Mouse (Mus musculus) liver, embryonic 13.5 days (tissue): ENCODE data around the gene Nrxn1. TPM values are rescaled to one million over a fixed set of nuclear protein-coding genes. Genes with fewer than 3 reads are reported as not detected.

ENCODE experiments used
- ATAC-seq: fragments of 200-750 bp; cut with Nextera tagmentation; 2 replicates; pipeline ENCODE4 v1.8.0; 2017; ENCODE audit warnings: low read depth, mild to moderate bottlenecking, moderate number of reproducible peaks, moderate library complexity
- DNase-seq: peaks from one replicate; pipeline ENCODE4 v3.0.0; 2022
- H3K27ac ChIP-seq: fragments of 300-500 bp; sonication (generic); 2 replicates; pipeline ENCODE4 v1.5.1; 2015; ENCODE audit warnings: moderate library complexity, mild to moderate bottlenecking, inconsistent platforms
- H3K27me3 ChIP-seq: fragments of 300-500 bp; sonication (generic); 2 replicates; pipeline ENCODE4 v1.6.1; 2015; ENCODE audit warnings: mild to moderate bottlenecking, inconsistent platforms
- H3K36me3 ChIP-seq: fragments of 300-500 bp; sonication (generic); 2 replicates; pipeline ENCODE4 v1.6.1; 2015; ENCODE audit warnings: mild to moderate bottlenecking, inconsistent platforms
- H3K4me1 ChIP-seq: fragments of 300-500 bp; sonication (generic); replicated peaks from 2 replicates; pipeline ENCODE4 v1.6.1; 2015; ENCODE audit warnings: inconsistent platforms
- H3K4me2 ChIP-seq: fragments of 300-500 bp; sonication (generic); 2 replicates; pipeline ENCODE4 v1.6.1; 2015; ENCODE audit warnings: inconsistent platforms, mild to moderate bottlenecking, moderate library complexity
- H3K4me3 ChIP-seq: fragments of 300-500 bp; sonication (generic); replicated peaks from 2 replicates; pipeline ENCODE4 v1.5.1; 2015; ENCODE audit warnings: mild to moderate bottlenecking, inconsistent platforms
- H3K9ac ChIP-seq: fragments of 300-500 bp; sonication (generic); 2 replicates; pipeline ENCODE4 v1.6.1; 2015; ENCODE audit warnings: mild to moderate bottlenecking, inconsistent platforms
- H3K9me3 ChIP-seq: fragments of 300-500 bp; sonication (generic); replicated peaks from 2 replicates; pipeline ENCODE4 v1.6.1; 2016; ENCODE audit warnings: inconsistent platforms
- WGBS: fragments of 180-500 bp; shearing (Covaris S2); methylation state at CpG from one replicate; pipeline ENCODE4 v1.1.7; 2015; ENCODE audit not compliant: insufficient replicate concordance; 5-methylcytosine and 5-hydroxymethylcytosine counted together
- polyA plus RNA-seq: library from polyadenylated mRNA; unstranded; fragments of >200 nt; fragmentation: Nextera tagmentation; extraction: Ambion mirVana; gene quantifications from 2 replicates; pipeline ENCODE4 v1.2.1, GENCODE M21; 2015

Nrxn1 gene
- polyA plus RNA-seq, 1 experiment from 2014 or later: 0.51 TPM

GRCm38 (mm10) chr17:90704773-90705172 is 388.1 kb downstream of the Nrxn1 start:
- Histone ChIP-seq H3K4me2 (no peak overlapping the region), H3K27ac (no peak overlapping the region), H3K4me1 (no peaks in the 10 kb centered on the region), H3K4me3 (no peak overlapping the region), H3K9me3 (no peaks in the 10 kb centered on the region), H3K27me3 (no peaks in the 10 kb centered on the region), H3K9ac (no peak overlapping the region), H3K36me3 (no peaks in the 10 kb centered on the region)
- 63% methylated on average over 4 of the region's 4 CpGs for WGBS
- ATAC-seq: no peak
- DNase-seq: no peak

GRCm38 (mm10) chr17:90702626-90703025 is 390.2 kb downstream of the Nrxn1 start:
- DNase-seq (no peak), ATAC-seq (no peak)
- Histone ChIP-seq H3K4me2 (no peak overlapping the region), H3K27me3 (no peaks in the 10 kb centered on the region), H3K27ac (no peak overlapping the region), H3K4me3 (no peak overlapping the region), H3K4me1 (no peaks in the 10 kb centered on the region), H3K9me3 (no peaks in the 10 kb centered on the region), H3K36me3 (no peaks in the 10 kb centered on the region), H3K9ac (no peak overlapping the region)
- 44% methylated on average over 1 of the region's 1 CpGs for WGBS

GRCm38 (mm10) chr17:90696071-90696800 is 396.6 kb downstream of the Nrxn1 start:
- Histone ChIP-seq H3K4me1 (no peaks in the 10 kb centered on the region), H3K4me2 (no peak overlapping the region), H3K9me3 (no peaks in the 10 kb centered on the region), H3K4me3 (no peak overlapping the region), H3K27me3 (no peaks in the 10 kb centered on the region), H3K36me3 (no peaks in the 10 kb centered on the region), H3K9ac (no peak overlapping the region), H3K27ac (no peak overlapping the region)
- 36% methylated on average over 6 of the region's 6 CpGs for WGBS
- no peak for DNase-seq
- no peak for ATAC-seq

GRCm38 (mm10) chr17:90695086-90695584 is 397.7 kb downstream of the Nrxn1 start:
- Histone ChIP-seq H3K27ac (no peak overlapping the region), H3K4me1 (no peaks in the 10 kb centered on the region), H3K36me3 (no peaks in the 10 kb centered on the region), H3K9ac (no peak overlapping the region), H3K27me3 (no peaks in the 10 kb centered on the region), H3K4me3 (no peak overlapping the region), H3K4me2 (no peak overlapping the region), H3K9me3 (no peaks in the 10 kb centered on the region)
- no peak for ATAC-seq
- 63% methylated on average over 5 of the region's 5 CpGs for WGBS
- no peak for DNase-seq

GRCm38 (mm10) chr17:90684172-90684571 is 408.7 kb downstream of the Nrxn1 start:
- Histone ChIP-seq H3K36me3 (no peaks in the 10 kb centered on the region), H3K4me3 (no peak overlapping the region), H3K9me3 (no peaks in the 10 kb centered on the region), H3K4me2 (no peak overlapping the region), H3K9ac (no peak overlapping the region), H3K27ac (no peak overlapping the region), H3K4me1 (no peaks in the 10 kb centered on the region), H3K27me3 (no peaks in the 10 kb centered on the region)
- ATAC-seq (no peak), DNase-seq (no peak)

- ATAC-seq: no peak
- no peaks in the 10 kb centered on the region for H3K27me3 ChIP-seq
- no peaks in the 10 kb centered on the region for H3K4me1 ChIP-seq
- H3K36me3 ChIP-seq: no peaks in the 10 kb centered on the region
- H3K27ac ChIP-seq: no peak overlapping the region
- H3K4me2 ChIP-seq: no peak overlapping the region
- WGBS: 51% methylated on average over 1 of the region's 1 CpGs
- no peak for DNase-seq
- no peak overlapping the region for H3K4me3 ChIP-seq
- no peak overlapping the region for H3K9ac ChIP-seq
- no peaks in the 10 kb centered on the region for H3K9me3 ChIP-seq
Observed at GRCm38 (mm10) chr17:90681019-90681418, 411.9 kb downstream of the Nrxn1 start.

GRCm38 (mm10) chr17:90676676-90677075 is 416.2 kb downstream of the Nrxn1 start:
- ATAC-seq (no peak), DNase-seq (no peak)
- H3K9ac ChIP-seq: no peak overlapping the region
- H3K4me3 ChIP-seq: no peak overlapping the region
- H3K27me3 ChIP-seq: no peaks in the 10 kb centered on the region
- WGBS: 39% methylated on average over 2 of the region's 2 CpGs
- H3K27ac ChIP-seq: no peak overlapping the region
- no peaks in the 10 kb centered on the region for H3K36me3 ChIP-seq
- no peak overlapping the region for H3K4me2 ChIP-seq
- no peaks in the 10 kb centered on the region for H3K4me1 ChIP-seq
- no peaks in the 10 kb centered on the region for H3K9me3 ChIP-seq

GRCm38 (mm10) chr17:90662318-90662717 is 430.6 kb downstream of the Nrxn1 start:
- no peak overlapping the region for H3K27ac ChIP-seq
- 51% methylated on average over 2 of the region's 2 CpGs for WGBS
- H3K9me3 ChIP-seq: no peaks in the 10 kb centered on the region
- H3K36me3 ChIP-seq: no peaks in the 10 kb centered on the region
- no peaks in the 10 kb centered on the region for H3K4me1 ChIP-seq
- H3K27me3 ChIP-seq: no peaks in the 10 kb centered on the region
- no peak overlapping the region for H3K9ac ChIP-seq
- ATAC-seq (no peak), DNase-seq (no peak)
- H3K4me2 ChIP-seq: no peak overlapping the region
- H3K4me3 ChIP-seq: no peak overlapping the region

- Histone ChIP-seq H3K4me1 (no peaks in the 10 kb centered on the region), H3K4me3 (no peak overlapping the region), H3K4me2 (no peak overlapping the region), H3K27me3 (no peaks in the 10 kb centered on the region), H3K27ac (no peak overlapping the region), H3K9me3 (no peaks in the 10 kb centered on the region), H3K36me3 (no peaks in the 10 kb centered on the region), H3K9ac (no peak overlapping the region)
- 38% methylated on average over 1 of the region's 1 CpGs for WGBS
- no peak for DNase-seq
- no peak for ATAC-seq
Observed at GRCm38 (mm10) chr17:90654506-90654905, 438.4 kb downstream of the Nrxn1 start.

GRCm38 (mm10) chr17:90653347-90653746 is 439.5 kb downstream of the Nrxn1 start:
- no peak overlapping the region for H3K9ac ChIP-seq
- DNase-seq (no peak), ATAC-seq (no peak)
- no peak overlapping the region for H3K27ac ChIP-seq
- H3K36me3 ChIP-seq: no peaks in the 10 kb centered on the region
- H3K4me2 ChIP-seq: no peak overlapping the region
- H3K4me1 ChIP-seq: no peaks in the 10 kb centered on the region
- H3K27me3 ChIP-seq: no peaks in the 10 kb centered on the region
- WGBS: 57% methylated on average over 2 of the region's 2 CpGs
- H3K4me3 ChIP-seq: no peak overlapping the region
- no peaks in the 10 kb centered on the region for H3K9me3 ChIP-seq

- H3K27ac ChIP-seq: no peak overlapping the region
- no peak overlapping the region for H3K4me2 ChIP-seq
- ATAC-seq: no peak
- no peaks in the 10 kb centered on the region for H3K4me1 ChIP-seq
- H3K9me3 ChIP-seq: no peaks in the 10 kb centered on the region
- no peak overlapping the region for H3K4me3 ChIP-seq
- WGBS: 51% methylated on average over 1 of the region's 1 CpGs
- DNase-seq: no peak
- H3K9ac ChIP-seq: no peak overlapping the region
- H3K27me3 ChIP-seq: no peaks in the 10 kb centered on the region
- no peaks in the 10 kb centered on the region for H3K36me3 ChIP-seq
Observed at GRCm38 (mm10) chr17:90650279-90650678, 442.6 kb downstream of the Nrxn1 start.

GRCm38 (mm10) chr17:90638970-90639524 is 453.8 kb downstream of the Nrxn1 start:
- 71% methylated on average over 2 of the region's 2 CpGs for WGBS
- Histone ChIP-seq H3K4me2 (no peak overlapping the region), H3K9me3 (no peaks in the 10 kb centered on the region), H3K36me3 (no peaks in the 10 kb centered on the region), H3K27me3 (no peaks in the 10 kb centered on the region), H3K27ac (no peak overlapping the region), H3K4me1 (no peaks in the 10 kb centered on the region), H3K9ac (no peak overlapping the region), H3K4me3 (no peak overlapping the region)
- no peak for DNase-seq
- no peak for ATAC-seq
